Mouse (Mus musculus): ENCODE results near the gene Ankrd13d. TPM values are rescaled to one million over a fixed set of nuclear protein-coding genes. Genes with fewer than 3 reads are reported as not detected.

Ankrd13d gene
- total RNA-seq, 2 experiments from 2014 or later: 0.98 to 1.5 TPM

GRCm38 (mm10) chr19:4302936-4303639 is 20.2 kb upstream of the Ankrd13d start:
- peak; percentile 75 to 78 for DNase-seq
- intact Hi-C loops (cut with DNase I): no loop called here

- intact Hi-C loops (cut with DNase I): no loop called here
- DNase-seq: peak; percentile 56 to 62
These were observed 19.1 kb upstream of the Ankrd13d start for GRCm38 (mm10) chr19:4301735-4302651.

GRCm38 (mm10) chr19:4300852-4301734 is 18.2 kb upstream of the Ankrd13d start:
- intact Hi-C loops (cut with DNase I): no loop called here
- DNase-seq: no peak

GRCm38 (mm10) chr19:4300271-4300704 is 17.4 kb upstream of the Ankrd13d start:
- no peak for DNase-seq

GRCm38 (mm10) chr19:4299574-4300270 is 16.8 kb upstream of the Ankrd13d start:
- intact Hi-C loops (cut with DNase I): no loop called here
- no peak for DNase-seq

More at GRCm38 (mm10) chr19:4300271-4300704, 17.4 kb upstream of the Ankrd13d start:
- intact Hi-C loops (cut with DNase I): no loop called here

- intact Hi-C loops (cut with DNase I): no loop called here
- no peak for DNase-seq
These were observed 16.2 kb upstream of the Ankrd13d start for GRCm38 (mm10) chr19:4299126-4299525.

- intact Hi-C loops (cut with DNase I): no loop called here
- no peak for DNase-seq
These were observed 15.6 kb upstream of the Ankrd13d start for GRCm38 (mm10) chr19:4298322-4299121.

GRCm38 (mm10) chr19:4297851-4298250 is 14.9 kb upstream of the Ankrd13d start:
- intact Hi-C loops (cut with DNase I): no loop called here
- no peak for DNase-seq

- no peak for DNase-seq
- intact Hi-C loops (cut with DNase I): no loop called here
These were observed 13.7 kb upstream of the Ankrd13d start for GRCm38 (mm10) chr19:4296611-4297010.

- intact Hi-C loops (cut with DNase I): no loop called here
- DNase-seq: no peak
These were observed 12.5 kb upstream of the Ankrd13d start for GRCm38 (mm10) chr19:4295391-4295790.

GRCm38 (mm10) chr19:4294381-4295097 is 11.6 kb upstream of the Ankrd13d start:
- DNase-seq: peak; percentile 72 to 73
- intact Hi-C loops (cut with DNase I): no loop called here

- DNase-seq: no peak
- intact Hi-C loops (cut with DNase I): no loop called here
These were observed 8.2 kb upstream of the Ankrd13d start for GRCm38 (mm10) chr19:4291161-4291560.

GRCm38 (mm10) chr19:4290749-4291148 is 7.8 kb upstream of the Ankrd13d start:
- no peak for DNase-seq
- intact Hi-C loops (cut with DNase I): no loop called here

- no peak for DNase-seq
- intact Hi-C loops (cut with DNase I): loop anchor here (2.0 kb wide), 1 partner anchor 23 kb away; the partner anchor contains the start of gene Grk2
These were observed 716 bp upstream of the Ankrd13d start for GRCm38 (mm10) chr19:4283653-4284052.

GRCm38 (mm10) chr19:4280425-4280824 is 2.5 kb downstream of the Ankrd13d start:
- DNase-seq: no peak
- intact Hi-C loops (cut with DNase I): no loop called here

- DNase-seq: no peak
- intact Hi-C loops (cut with DNase I): no loop called here
These were observed 3.5 kb downstream of the Ankrd13d start for GRCm38 (mm10) chr19:4279487-4279886.

GRCm38 (mm10) chr19:4270972-4271371 is 12.0 kb downstream of the Ankrd13d start:
- DNase-seq: no peak
- intact Hi-C loops (cut with DNase I): no loop called here

GRCm38 (mm10) chr19:4270187-4270586 is 12.8 kb downstream of the Ankrd13d start:
- intact Hi-C loops (cut with DNase I): no loop called here
- DNase-seq: no peak
